Mouse (Mus musculus): ENCODE measurements at regions not wholly inside any gene's neighbourhood (a gene's known extent, or its start where the extent isn't known, plus 50 kb on each side); places are given as distances from the start of the nearest gene placed in this dataset.

DNA sequence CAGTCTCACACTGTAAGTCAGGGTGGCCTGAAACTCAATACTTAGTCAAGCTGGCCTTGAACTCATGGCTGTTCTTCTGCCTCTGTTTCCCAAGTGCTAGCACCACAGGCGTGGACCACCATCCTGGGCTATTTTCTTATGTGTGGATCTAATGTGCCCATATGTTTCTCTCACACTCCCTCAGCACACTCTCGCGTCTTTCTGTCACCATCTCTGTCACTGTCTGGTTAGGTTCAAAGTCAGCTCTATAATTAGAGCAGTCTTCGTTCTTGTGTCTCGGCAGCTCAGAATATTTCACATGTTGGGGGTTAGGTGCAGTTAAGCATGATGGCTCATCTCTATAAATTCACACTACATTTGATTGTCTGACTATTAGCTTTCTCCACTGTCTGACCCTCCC lies 324.4 kb downstream of the Etnk1 start:
- H3K4me1 ChIP-seq (replicated peaks; ENCODE audit: control insufficient read depth, insufficient read depth, low read length), result no peaks in the 10 kb centered on the region
- 92% methylated on average over 5 of the region's 5 CpGs for WGBS
- no peaks in the 10 kb centered on the region for H3K27me3 ChIP-seq (ENCODE audit: control insufficient read depth, insufficient read depth, low read length)
- H3K27ac ChIP-seq (ENCODE audit: low read depth, low read length), result no peak overlapping the region
- DNase-seq (ENCODE audit: low spot score) (no peak), ATAC-seq (replicated peaks; ENCODE audit: low FRiP score) (no peak)
- no peaks in the 10 kb centered on the region for H3K36me3 ChIP-seq (ENCODE audit: control insufficient read depth, insufficient read depth, low read length)
- H3K4me2 ChIP-seq (ENCODE audit: low read depth, low read length, severe bottlenecking), result no peak overlapping the region
- H3K9ac ChIP-seq (ENCODE audit: low read length), result no peak overlapping the region
- no peak overlapping the region for H3K4me3 ChIP-seq (ENCODE audit: low read depth, low read length)
- H3K9me3 ChIP-seq (ENCODE audit: control insufficient read depth, low read length), result no peaks in the 10 kb centered on the region

DNA sequence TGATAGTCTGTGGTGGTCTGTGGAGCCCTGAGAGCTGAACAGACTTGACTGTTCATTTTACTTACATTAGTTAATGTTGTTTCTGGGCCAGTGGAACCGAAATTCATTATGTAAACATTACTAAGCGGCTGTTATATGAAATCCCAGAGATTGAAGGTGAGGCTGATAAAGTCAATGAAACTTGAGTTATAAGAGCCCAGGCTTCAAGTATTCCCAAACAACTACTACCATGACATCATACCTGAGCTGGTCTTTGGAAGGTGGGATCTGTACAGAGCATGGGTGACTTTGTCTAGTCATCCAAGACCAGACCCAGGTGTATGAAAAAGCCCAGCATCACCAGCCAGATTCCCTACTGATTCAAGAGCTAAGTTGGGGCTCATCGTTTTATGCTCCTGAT lies 326.5 kb downstream of the Etnk1 start:
- Histone ChIP-seq H3K4me1 (replicated peaks; ENCODE audit: control insufficient read depth, insufficient read depth, low read length) (no peaks in the 10 kb centered on the region), H3K9ac (ENCODE audit: low read length) (no peak overlapping the region), H3K9me3 (ENCODE audit: control insufficient read depth, low read length) (no peaks in the 10 kb centered on the region), H3K4me3 (ENCODE audit: low read depth, low read length) (no peak overlapping the region), H3K36me3 (ENCODE audit: control insufficient read depth, insufficient read depth, low read length) (no peaks in the 10 kb centered on the region), H3K27me3 (ENCODE audit: control insufficient read depth, insufficient read depth, low read length) (no peaks in the 10 kb centered on the region), H3K4me2 (ENCODE audit: low read depth, low read length, severe bottlenecking) (no peak overlapping the region), H3K27ac (ENCODE audit: low read depth, low read length) (no peak overlapping the region)
- 91% methylated on average over 3 of the region's 3 CpGs for WGBS
- ATAC-seq (replicated peaks; ENCODE audit: low FRiP score) (no peak), DNase-seq (ENCODE audit: low spot score) (no peak)

DNA sequence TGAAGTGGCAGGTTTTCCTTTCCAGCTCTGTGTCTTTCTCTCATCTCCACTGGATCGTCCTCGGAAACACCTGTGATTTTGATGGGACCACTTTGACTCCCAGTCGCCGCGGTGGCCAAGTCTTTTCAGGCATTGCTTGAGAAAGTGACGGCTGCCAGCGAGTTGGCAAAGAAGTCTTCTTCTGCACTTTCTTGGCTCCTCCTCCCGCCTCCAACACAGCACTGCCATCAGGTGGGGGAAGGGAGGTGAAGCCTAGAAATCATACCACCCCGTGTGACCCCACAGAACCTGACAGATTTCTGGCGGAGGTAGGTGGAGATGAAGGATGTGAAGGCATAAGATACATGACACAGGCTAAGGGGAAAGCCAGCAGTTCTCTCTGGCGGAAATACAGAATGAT lies 327.3 kb downstream of the Etnk1 start:
- Histone ChIP-seq H3K4me3 (ENCODE audit: low read depth, low read length) (no peak overlapping the region), H3K27me3 (ENCODE audit: control insufficient read depth, insufficient read depth, low read length) (no peaks in the 10 kb centered on the region), H3K27ac (ENCODE audit: low read depth, low read length) (no peak overlapping the region), H3K4me1 (replicated peaks; ENCODE audit: control insufficient read depth, insufficient read depth, low read length) (no peaks in the 10 kb centered on the region), H3K36me3 (ENCODE audit: control insufficient read depth, insufficient read depth, low read length) (no peaks in the 10 kb centered on the region), H3K9me3 (ENCODE audit: control insufficient read depth, low read length) (no peaks in the 10 kb centered on the region), H3K9ac (ENCODE audit: low read length) (no peak overlapping the region), H3K4me2 (ENCODE audit: low read depth, low read length, severe bottlenecking) (no peak overlapping the region)
- ATAC-seq (replicated peaks; ENCODE audit: low FRiP score), result no peak
- WGBS, result 93% methylated on average over 11 of the region's 11 CpGs
- no peak for DNase-seq (ENCODE audit: low spot score)

DNA sequence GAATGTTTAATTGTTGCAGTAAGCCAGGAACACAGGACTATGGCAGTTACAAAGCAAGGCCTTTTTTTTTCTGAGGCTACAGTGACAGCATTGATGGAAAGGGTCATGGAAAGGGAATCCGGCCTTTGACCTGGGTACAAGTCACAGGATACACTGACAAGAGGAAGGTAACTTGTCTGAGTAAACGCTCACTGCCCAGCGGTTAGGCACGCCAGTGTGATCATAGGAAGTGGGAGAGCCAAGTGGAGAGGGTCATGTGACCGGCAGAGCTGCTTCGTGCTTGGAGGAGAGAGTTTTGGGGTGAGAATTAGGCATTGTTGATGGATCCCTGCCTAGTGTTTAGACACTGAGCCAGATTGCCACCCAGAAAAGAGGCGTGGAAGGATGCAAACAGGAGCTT lies 327.9 kb downstream of the Etnk1 start:
- ATAC-seq (replicated peaks; ENCODE audit: low FRiP score) (no peak), DNase-seq (ENCODE audit: low spot score) (no peak)
- no peak overlapping the region for H3K27ac ChIP-seq (ENCODE audit: low read depth, low read length)
- H3K9ac ChIP-seq (ENCODE audit: low read length), result no peak overlapping the region
- no peak overlapping the region for H3K4me2 ChIP-seq (ENCODE audit: low read depth, low read length, severe bottlenecking)
- H3K36me3 ChIP-seq (ENCODE audit: control insufficient read depth, insufficient read depth, low read length), result no peaks in the 10 kb centered on the region
- WGBS, result 85% methylated on average over 7 of the region's 7 CpGs
- H3K4me1 ChIP-seq (replicated peaks; ENCODE audit: control insufficient read depth, insufficient read depth, low read length), result no peaks in the 10 kb centered on the region
- no peak overlapping the region for H3K4me3 ChIP-seq (ENCODE audit: low read depth, low read length)
- no peaks in the 10 kb centered on the region for H3K9me3 ChIP-seq (ENCODE audit: control insufficient read depth, low read length)
- no peaks in the 10 kb centered on the region for H3K27me3 ChIP-seq (ENCODE audit: control insufficient read depth, insufficient read depth, low read length)

DNA sequence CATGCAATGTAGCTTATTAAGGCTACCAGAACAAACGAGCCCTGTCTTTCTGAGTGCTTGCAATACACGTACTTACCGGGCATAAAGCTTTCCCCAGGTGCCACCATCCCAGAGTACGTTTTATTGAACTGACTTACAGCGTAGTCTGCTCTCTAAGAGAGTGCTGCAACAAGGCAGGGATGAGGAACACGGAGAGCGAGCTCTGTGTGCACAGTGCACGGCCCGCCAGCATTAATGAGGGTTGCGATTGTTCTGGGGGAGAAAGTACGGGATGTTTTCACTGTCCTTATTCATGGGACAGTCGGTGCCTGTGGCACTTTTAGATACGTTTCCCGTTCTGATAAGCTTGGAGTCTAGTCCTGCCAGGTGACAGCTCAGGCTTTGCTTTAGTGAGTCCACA lies 331.7 kb downstream of the Etnk1 start:
- Histone ChIP-seq H3K9ac (ENCODE audit: low read length) (no peak overlapping the region), H3K9me3 (ENCODE audit: control insufficient read depth, low read length) (no peaks in the 10 kb centered on the region), H3K27ac (ENCODE audit: low read depth, low read length) (no peak overlapping the region), H3K4me2 (ENCODE audit: low read depth, low read length, severe bottlenecking) (no peak overlapping the region), H3K4me1 (replicated peaks; ENCODE audit: control insufficient read depth, insufficient read depth, low read length) (no peaks in the 10 kb centered on the region), H3K27me3 (ENCODE audit: control insufficient read depth, insufficient read depth, low read length) (no peaks in the 10 kb centered on the region), H3K4me3 (ENCODE audit: low read depth, low read length) (no peak overlapping the region), H3K36me3 (ENCODE audit: control insufficient read depth, insufficient read depth, low read length) (no peaks in the 10 kb centered on the region)
- ATAC-seq (replicated peaks; ENCODE audit: low FRiP score) (no peak), DNase-seq (ENCODE audit: low spot score) (no peak)
- 70% methylated on average over 14 of the region's 14 CpGs for WGBS

DNA sequence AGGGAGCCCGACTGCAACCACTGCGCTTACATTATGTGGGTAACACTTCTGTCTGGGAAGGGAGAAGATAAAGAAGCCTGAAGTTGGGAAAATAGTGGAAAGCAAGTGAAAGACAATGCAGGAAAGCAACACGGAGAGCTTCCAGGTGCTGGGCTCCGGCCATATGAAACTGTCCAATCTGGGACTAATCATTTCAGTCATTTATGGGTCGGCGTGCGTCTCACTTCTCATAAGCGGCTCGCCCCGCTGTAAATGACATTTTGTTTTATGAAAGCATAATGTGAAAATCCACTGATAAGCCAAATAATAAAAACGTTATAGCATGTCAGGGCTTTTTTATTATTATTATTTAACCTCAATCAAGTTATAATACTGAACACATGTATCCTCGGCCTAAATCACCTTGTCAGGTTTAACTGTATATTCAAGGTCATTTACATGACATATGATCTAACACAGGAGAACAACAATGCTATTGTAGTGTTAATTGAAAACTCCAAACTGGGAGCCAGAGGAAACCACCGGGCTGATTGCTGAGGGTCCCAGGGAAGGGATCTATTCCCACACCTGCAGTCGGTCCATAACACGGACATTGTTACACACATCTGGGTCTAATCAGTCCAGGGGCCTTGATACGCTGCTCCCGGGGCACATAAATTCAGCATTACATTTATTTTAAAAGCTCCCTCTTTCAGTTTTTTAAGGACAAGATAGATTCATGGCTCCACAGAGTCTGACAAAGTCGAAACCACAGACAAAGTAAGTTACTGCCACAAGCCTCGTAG lies 332.4 kb downstream of the Etnk1 start:
- no peaks in the 10 kb centered on the region for H3K27me3 ChIP-seq (ENCODE audit: control insufficient read depth, insufficient read depth, low read length)
- no peaks in the 10 kb centered on the region for H3K9me3 ChIP-seq (ENCODE audit: control insufficient read depth, low read length)
- no peaks in the 10 kb centered on the region for H3K4me1 ChIP-seq (replicated peaks; ENCODE audit: control insufficient read depth, insufficient read depth, low read length)
- WGBS, result 81% methylated on average over 19 of the region's 19 CpGs
- no peaks in the 10 kb centered on the region for H3K36me3 ChIP-seq (ENCODE audit: control insufficient read depth, insufficient read depth, low read length)
- no peak overlapping the region for H3K27ac ChIP-seq (ENCODE audit: low read depth, low read length)
- DNase-seq (ENCODE audit: low spot score) (no peak), ATAC-seq (replicated peaks; ENCODE audit: low FRiP score) (no peak)
- H3K9ac ChIP-seq (ENCODE audit: low read length), result no peak overlapping the region
- H3K4me3 ChIP-seq (ENCODE audit: low read depth, low read length), result no peak overlapping the region
- no peak overlapping the region for H3K4me2 ChIP-seq (ENCODE audit: low read depth, low read length, severe bottlenecking)

DNA sequence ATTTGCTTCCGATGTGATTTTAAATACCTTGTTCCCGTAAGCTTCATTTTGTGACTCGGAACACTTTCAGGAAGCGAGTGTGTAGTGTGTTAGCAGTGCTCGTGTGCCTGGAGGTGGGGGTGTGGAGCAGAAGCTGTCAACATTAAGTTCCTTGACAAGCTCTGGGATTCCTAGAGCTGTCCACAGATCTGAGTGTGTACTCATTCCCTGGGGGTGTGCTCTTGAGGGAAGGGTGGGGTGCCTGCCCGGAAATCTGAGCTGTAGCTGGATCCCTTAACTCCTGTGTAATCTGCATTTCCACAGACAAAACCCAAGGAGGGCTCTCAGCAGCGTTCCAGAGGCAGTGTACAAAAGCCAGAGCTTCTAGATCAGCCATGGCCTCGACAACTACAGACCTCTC lies 335.8 kb downstream of the Etnk1 start:
- Histone ChIP-seq H3K4me3 (ENCODE audit: low read depth, low read length) (no peak overlapping the region), H3K9ac (ENCODE audit: low read length) (no peak overlapping the region), H3K4me1 (replicated peaks; ENCODE audit: control insufficient read depth, insufficient read depth, low read length) (no peaks in the 10 kb centered on the region), H3K9me3 (ENCODE audit: control insufficient read depth, low read length) (no peaks in the 10 kb centered on the region), H3K4me2 (ENCODE audit: low read depth, low read length, severe bottlenecking) (no peak overlapping the region), H3K36me3 (ENCODE audit: control insufficient read depth, insufficient read depth, low read length) (no peaks in the 10 kb centered on the region), H3K27me3 (ENCODE audit: control insufficient read depth, insufficient read depth, low read length) (no peaks in the 10 kb centered on the region), H3K27ac (ENCODE audit: low read depth, low read length) (no peak overlapping the region)
- no peak for ATAC-seq (replicated peaks; ENCODE audit: low FRiP score)
- no peak for DNase-seq (ENCODE audit: low spot score)
- 84% methylated on average over 8 of the region's 8 CpGs for WGBS

DNA sequence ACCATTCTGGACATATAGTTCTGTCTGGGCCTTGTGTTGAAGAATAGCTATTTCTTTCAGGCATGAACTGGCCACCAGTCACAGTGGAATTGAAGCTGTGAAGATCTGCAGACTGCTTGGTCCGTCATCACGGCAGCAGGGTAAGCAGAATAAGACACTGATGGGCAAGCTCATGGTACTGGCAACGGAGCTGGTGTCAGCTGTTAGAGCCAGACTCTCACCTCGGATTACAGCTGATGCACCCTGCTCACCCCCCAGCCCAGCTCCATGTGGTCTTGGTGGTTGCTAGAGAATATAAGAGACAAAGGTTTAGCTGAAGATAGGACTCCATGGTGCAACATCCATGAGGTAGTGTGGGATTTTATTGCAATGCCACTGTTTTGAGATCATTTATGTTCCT lies 336.9 kb downstream of the Etnk1 start:
- no peak overlapping the region for H3K4me2 ChIP-seq (ENCODE audit: low read depth, low read length, severe bottlenecking)
- no peak overlapping the region for H3K4me3 ChIP-seq (ENCODE audit: low read depth, low read length)
- no peak overlapping the region for H3K9ac ChIP-seq (ENCODE audit: low read length)
- 89% methylated on average over 4 of the region's 4 CpGs for whole genome bisulfite sequencing
- no peak for ATAC-seq (replicated peaks; ENCODE audit: low FRiP score)
- H3K9me3 ChIP-seq (ENCODE audit: control insufficient read depth, low read length), result no peaks in the 10 kb centered on the region
- no peaks in the 10 kb centered on the region for H3K4me1 ChIP-seq (replicated peaks; ENCODE audit: control insufficient read depth, insufficient read depth, low read length)
- DNase-seq (ENCODE audit: low spot score), result no peak
- no peaks in the 10 kb centered on the region for H3K36me3 ChIP-seq (ENCODE audit: control insufficient read depth, insufficient read depth, low read length)
- H3K27me3 ChIP-seq (ENCODE audit: control insufficient read depth, insufficient read depth, low read length), result no peaks in the 10 kb centered on the region
- H3K27ac ChIP-seq (ENCODE audit: low read depth, low read length), result no peak overlapping the region

DNA sequence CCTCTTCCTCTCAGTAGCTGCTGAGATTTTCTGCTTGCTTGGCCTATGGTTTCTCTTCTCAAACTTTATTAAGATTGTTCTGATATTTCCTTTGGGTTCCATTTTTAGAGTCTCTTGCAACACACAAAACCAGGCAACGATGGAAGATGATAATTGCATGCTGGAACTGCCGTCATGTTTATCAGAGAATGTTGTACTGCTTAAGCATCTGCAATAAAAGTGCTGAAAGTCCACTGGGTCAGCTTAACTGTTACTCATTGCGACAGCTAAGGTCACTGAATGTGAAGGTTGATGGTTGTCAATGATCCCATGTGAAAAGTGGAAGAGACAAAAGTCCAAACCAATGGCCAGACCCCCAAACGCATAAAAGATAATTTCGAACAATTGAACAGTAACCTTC lies 346.4 kb downstream of the Etnk1 start:
- ATAC-seq (replicated peaks; ENCODE audit: low FRiP score) (no peak), DNase-seq (ENCODE audit: low spot score) (no peak)
- no peaks in the 10 kb centered on the region for H3K4me1 ChIP-seq (replicated peaks; ENCODE audit: control insufficient read depth, insufficient read depth, low read length)
- no peak overlapping the region for H3K4me3 ChIP-seq (ENCODE audit: low read depth, low read length)
- no peak overlapping the region for H3K27ac ChIP-seq (ENCODE audit: low read depth, low read length)
- no peaks in the 10 kb centered on the region for H3K36me3 ChIP-seq (ENCODE audit: control insufficient read depth, insufficient read depth, low read length)
- WGBS, result 91% methylated on average over 5 of the region's 5 CpGs
- no peaks in the 10 kb centered on the region for H3K27me3 ChIP-seq (ENCODE audit: control insufficient read depth, insufficient read depth, low read length)
- H3K9me3 ChIP-seq (ENCODE audit: control insufficient read depth, low read length), result no peaks in the 10 kb centered on the region
- no peak overlapping the region for H3K4me2 ChIP-seq (ENCODE audit: low read depth, low read length, severe bottlenecking)
- H3K9ac ChIP-seq (ENCODE audit: low read length), result no peak overlapping the region

All from forebrain, embryonic 11.5 days (tissue).